Mouse (Mus musculus): ENCODE measurements around the gene Pkhd1. TPM values are rescaled to one million over a fixed set of nuclear protein-coding genes. Genes with fewer than 3 reads are reported as not detected.

Pkhd1 gene
- polyA plus RNA-seq, 1 experiment = not detected

DNA sequence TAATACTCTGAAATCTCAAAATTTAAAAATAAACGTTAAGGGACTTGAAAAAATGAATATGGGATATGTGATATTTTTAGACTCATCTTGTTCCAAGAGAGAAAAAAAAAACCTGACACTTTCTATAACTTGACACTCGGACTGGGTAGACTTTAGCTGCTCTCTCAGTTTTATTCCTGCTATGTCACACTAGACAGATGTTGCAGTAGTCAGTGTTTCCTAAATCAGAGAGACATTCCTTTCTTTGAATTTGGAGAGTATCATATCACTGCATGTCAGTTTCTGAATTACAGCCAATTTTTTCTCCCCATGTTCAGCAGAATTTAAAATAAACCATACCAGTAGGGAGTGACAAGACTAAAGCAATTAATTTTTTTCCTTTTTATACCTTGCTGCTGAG is 2.7 kb upstream of the Pkhd1 start:
- H3K4me3 ChIP-seq (ENCODE audit: insufficient read depth, low read length) = no peak overlapping the region
- TF ChIP-seq POLR2A (IDR thresholded peaks at IDR 0.05; ENCODE audit: borderline replicate concordance, low read depth, low read length) = no peak
- no peak for TF ChIP-seq CTCF (IDR thresholded peaks at IDR 0.05; ENCODE audit: low read depth, low read length)
- no peak overlapping the region for H3K27ac ChIP-seq (ENCODE audit: insufficient read depth, low read depth, low read length)
- H3K4me1 ChIP-seq (ENCODE audit: control insufficient read depth, insufficient read depth, low read length) = no peaks in the 10 kb centered on the region

DNA sequence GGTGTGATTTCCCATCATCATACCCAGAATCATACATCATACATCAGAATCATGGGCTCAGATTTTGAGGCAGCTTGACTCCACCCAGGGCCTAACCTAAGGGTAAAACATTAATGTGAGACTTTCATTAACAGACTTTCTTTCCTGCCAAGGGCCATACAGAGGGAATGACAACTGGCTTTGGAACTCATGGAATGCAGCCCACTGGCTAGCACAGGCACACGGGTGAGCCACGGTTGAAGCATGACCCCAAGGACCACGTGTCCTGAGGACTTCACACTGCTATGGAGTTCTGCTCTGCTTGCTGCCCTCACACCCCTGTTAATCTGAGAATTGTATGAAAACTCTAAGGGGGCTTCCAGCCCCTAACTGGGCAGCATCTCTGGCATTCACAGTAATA is 1.5 kb upstream of the Pkhd1 start:
- Histone ChIP-seq H3K4me3 (ENCODE audit: insufficient read depth, low read length) (no peak overlapping the region), H3K4me1 (ENCODE audit: control insufficient read depth, insufficient read depth, low read length) (no peaks in the 10 kb centered on the region), H3K27ac (ENCODE audit: insufficient read depth, low read depth, low read length) (no peak overlapping the region)
- no peak for TF ChIP-seq POLR2A (IDR thresholded peaks at IDR 0.05; ENCODE audit: borderline replicate concordance, low read depth, low read length)

DNA sequence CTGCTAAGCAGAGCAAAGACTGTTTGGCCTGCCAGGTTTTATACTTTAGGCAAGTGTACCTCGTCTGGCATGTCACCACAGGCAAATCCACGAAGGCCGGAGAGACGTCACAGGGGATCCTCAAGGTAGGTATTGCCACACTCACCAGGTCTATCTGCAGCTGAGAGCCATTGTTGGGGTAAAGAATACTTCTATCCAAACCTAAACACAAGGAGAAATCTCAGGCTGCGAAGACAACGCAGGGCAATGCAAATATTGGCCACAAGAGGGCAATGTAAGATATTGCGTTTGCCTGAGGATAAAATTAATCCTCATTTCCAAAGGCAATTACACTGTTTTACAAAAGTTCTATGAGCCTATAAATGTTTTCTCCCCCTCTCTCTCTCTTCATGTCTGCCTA is 5.2 kb downstream of the Pkhd1 start:
- no peak overlapping the region for H3K27ac ChIP-seq (ENCODE audit: insufficient read depth, low read depth, low read length)
- TF ChIP-seq CTCF (IDR thresholded peaks at IDR 0.05; ENCODE audit: low read depth, low read length) (no peak), POLR2A (IDR thresholded peaks at IDR 0.05; ENCODE audit: borderline replicate concordance, low read depth, low read length) (no peak)
- no peak overlapping the region for H3K4me3 ChIP-seq (ENCODE audit: insufficient read depth, low read length)
- no peaks in the 10 kb centered on the region for H3K4me1 ChIP-seq (ENCODE audit: control insufficient read depth, insufficient read depth, low read length)

DNA sequence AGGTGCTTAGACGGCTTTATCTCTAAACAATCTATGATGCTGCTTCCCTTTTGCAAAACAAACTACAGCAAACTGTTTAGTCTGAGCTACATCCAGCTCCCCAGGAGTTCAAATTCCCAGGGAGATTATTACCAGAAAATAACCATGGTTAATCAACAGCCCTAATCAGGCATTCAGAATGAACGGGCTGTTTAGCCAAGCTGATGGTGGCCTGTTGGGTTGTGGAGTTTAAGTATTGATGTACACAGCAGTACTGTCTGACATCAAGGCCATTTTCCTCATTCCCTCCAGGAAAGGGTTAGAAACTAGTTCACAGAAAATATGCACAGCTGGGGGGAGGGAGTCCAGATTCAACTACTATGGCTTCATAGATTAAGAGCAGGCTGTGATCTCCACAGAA is 12.4 kb downstream of the Pkhd1 start:
- TF ChIP-seq CTCF (IDR thresholded peaks at IDR 0.05; ENCODE audit: low read depth, low read length) (no peak), POLR2A (IDR thresholded peaks at IDR 0.05; ENCODE audit: borderline replicate concordance, low read depth, low read length) (no peak)
- no peak overlapping the region for H3K4me3 ChIP-seq (ENCODE audit: insufficient read depth, low read length)
- no peak overlapping the region for H3K27ac ChIP-seq (ENCODE audit: insufficient read depth, low read depth, low read length)
- H3K4me1 ChIP-seq (ENCODE audit: control insufficient read depth, insufficient read depth, low read length) = no peaks in the 10 kb centered on the region

DNA sequence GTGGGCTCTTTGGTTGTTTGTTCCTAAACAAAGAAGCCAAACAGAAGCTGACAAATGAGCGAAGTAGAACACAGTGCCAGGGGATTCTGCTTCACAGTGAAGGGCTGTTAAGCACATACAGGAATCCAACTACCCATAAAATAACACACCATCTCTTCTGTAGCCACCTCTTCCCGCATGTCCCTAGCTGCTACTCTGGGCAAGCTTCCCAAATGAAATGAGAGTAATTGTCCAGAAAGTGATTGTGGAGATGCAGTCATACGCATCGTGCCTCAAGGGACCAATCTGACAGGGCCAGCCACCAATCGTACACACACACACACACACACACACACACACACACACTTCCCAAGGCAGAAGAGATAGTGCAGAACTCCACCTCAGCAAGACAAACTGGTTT is 27.4 kb downstream of the Pkhd1 start:
- TF ChIP-seq CTCF (IDR thresholded peaks at IDR 0.05; ENCODE audit: low read depth, low read length) (no peak), POLR2A (IDR thresholded peaks at IDR 0.05; ENCODE audit: borderline replicate concordance, low read depth, low read length) (no peak)
- Histone ChIP-seq H3K27ac (ENCODE audit: insufficient read depth, low read depth, low read length) (no peak overlapping the region), H3K4me1 (ENCODE audit: control insufficient read depth, insufficient read depth, low read length) (no peaks in the 10 kb centered on the region), H3K4me3 (ENCODE audit: insufficient read depth, low read length) (no peak overlapping the region)

DNA sequence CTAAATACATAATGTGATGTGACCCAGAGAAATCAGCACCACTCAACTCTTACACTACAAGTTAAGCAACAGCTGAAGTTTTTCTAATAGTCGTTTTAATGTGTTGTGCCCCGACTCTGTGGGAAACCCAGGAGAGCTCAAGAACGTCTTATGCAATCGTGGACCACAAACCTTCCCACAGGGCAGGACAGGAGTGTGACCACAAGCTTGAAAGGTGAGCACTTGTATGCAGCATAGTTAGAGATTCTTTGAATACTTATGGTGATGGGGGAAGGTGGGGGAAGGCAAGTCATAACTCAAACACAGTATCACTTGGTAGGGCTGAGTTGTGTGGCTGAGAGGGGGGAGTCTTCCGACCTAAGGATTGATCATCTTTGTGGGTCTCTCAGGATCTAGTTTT is 46.4 kb downstream of the Pkhd1 start:
- TF ChIP-seq POLR2A (IDR thresholded peaks at IDR 0.05; ENCODE audit: borderline replicate concordance, low read depth, low read length) = no peak
- no peak for TF ChIP-seq CTCF (IDR thresholded peaks at IDR 0.05; ENCODE audit: low read depth, low read length)
- H3K4me1 ChIP-seq (ENCODE audit: control insufficient read depth, insufficient read depth, low read length) = no peaks in the 10 kb centered on the region
- no peak overlapping the region for H3K27ac ChIP-seq (ENCODE audit: insufficient read depth, low read depth, low read length)
- H3K4me3 ChIP-seq (ENCODE audit: insufficient read depth, low read length) = no peak overlapping the region

DNA sequence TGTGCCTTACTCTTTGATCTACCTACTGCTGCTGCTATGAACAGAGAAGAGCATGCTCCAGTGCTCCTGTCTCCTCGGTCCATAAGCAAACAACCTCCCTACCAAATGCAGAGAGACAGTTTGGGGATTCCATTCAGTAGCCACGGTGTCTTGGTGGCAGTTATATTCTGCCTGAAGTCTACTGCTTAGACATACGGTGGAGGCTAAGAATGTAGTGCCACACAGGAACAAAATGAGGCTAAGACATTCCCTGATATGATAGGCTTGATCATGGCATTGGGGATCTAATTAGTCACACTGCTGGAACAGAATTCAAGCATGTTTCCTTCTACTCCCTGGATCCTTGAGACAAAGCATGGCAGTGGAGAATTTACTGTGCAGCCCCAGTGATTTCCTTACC is 48.4 kb downstream of the Pkhd1 start:
- Histone ChIP-seq H3K4me1 (ENCODE audit: control insufficient read depth, insufficient read depth, low read length) (no peaks in the 10 kb centered on the region), H3K4me3 (ENCODE audit: insufficient read depth, low read length) (no peak overlapping the region), H3K27ac (ENCODE audit: insufficient read depth, low read depth, low read length) (no peak overlapping the region)
- TF ChIP-seq POLR2A (IDR thresholded peaks at IDR 0.05; ENCODE audit: borderline replicate concordance, low read depth, low read length) (no peak), CTCF (IDR thresholded peaks at IDR 0.05; ENCODE audit: low read depth, low read length) (no peak)

DNA sequence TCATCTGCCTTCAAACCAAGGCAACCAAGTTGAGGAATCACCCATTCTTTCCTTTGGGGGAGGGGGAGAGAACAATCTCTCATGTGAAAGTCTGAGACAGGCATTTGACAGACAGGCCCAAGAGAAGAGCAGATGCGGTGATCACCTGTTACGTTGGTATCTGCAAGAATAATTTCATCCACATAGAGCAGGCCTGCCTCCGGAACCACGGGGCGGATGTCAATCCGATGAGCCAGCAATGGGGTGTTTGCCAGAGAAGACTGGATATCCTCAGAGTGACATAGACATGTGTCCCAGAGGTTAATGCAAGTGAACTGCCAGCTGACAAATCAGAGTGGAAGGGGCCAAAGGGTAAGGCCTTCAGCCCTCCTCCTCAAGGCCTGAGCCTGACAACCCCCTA is 59.4 kb downstream of the Pkhd1 start:
- H3K27ac ChIP-seq (ENCODE audit: insufficient read depth, low read depth, low read length) = no peak overlapping the region
- TF ChIP-seq CTCF (IDR thresholded peaks at IDR 0.05; ENCODE audit: low read depth, low read length) (no peak), POLR2A (IDR thresholded peaks at IDR 0.05; ENCODE audit: borderline replicate concordance, low read depth, low read length) (no peak)
- no peaks in the 10 kb centered on the region for H3K4me1 ChIP-seq (ENCODE audit: control insufficient read depth, insufficient read depth, low read length)
- H3K4me3 ChIP-seq (ENCODE audit: insufficient read depth, low read length) = no peak overlapping the region

DNA sequence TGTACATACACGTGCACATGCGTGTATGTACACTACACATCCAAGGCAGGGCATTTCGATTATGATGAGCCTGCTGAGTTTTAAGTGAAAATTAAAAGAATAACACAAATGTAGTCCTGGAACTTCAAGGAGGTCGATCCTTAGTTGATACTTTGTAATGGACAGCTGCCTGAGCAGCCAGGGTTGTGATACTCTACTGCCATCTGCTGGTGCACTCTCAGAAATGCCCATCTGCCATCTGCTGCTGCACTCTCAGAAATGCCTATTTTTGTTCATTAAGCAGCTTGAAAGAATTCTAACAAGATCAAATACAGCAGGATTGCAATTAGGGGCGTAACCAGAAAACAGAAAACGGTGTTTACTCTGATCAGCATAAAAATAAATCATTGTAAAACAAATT is 63.5 kb downstream of the Pkhd1 start:
- Histone ChIP-seq H3K4me3 (ENCODE audit: insufficient read depth, low read length) (no peak overlapping the region), H3K4me1 (ENCODE audit: control insufficient read depth, insufficient read depth, low read length) (no peaks in the 10 kb centered on the region), H3K27ac (ENCODE audit: insufficient read depth, low read depth, low read length) (no peak overlapping the region)
- no peak for TF ChIP-seq CTCF (IDR thresholded peaks at IDR 0.05; ENCODE audit: low read depth, low read length)
- no peak for TF ChIP-seq POLR2A (IDR thresholded peaks at IDR 0.05; ENCODE audit: borderline replicate concordance, low read depth, low read length)

DNA sequence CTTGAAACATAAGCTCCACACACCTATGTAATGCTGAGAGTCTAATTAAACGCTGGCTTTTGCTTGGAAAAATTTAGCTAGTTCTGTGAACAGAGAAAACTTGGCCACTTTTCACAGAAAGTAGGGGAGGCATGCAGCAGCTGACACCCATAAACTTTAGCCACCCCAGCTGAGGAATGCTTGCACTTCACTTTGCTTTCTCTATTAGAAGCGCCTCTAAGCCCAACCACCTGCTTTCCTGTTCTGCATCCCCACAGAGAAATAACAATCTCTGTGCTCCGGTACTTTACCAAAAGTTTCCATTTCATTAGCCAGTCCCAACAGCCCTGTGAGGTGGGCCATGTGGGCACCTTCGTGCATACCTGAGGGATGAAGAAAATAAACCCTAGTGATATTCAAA is 66.5 kb downstream of the Pkhd1 start:
- H3K4me1 ChIP-seq (ENCODE audit: control insufficient read depth, insufficient read depth, low read length) = no peaks in the 10 kb centered on the region
- H3K27ac ChIP-seq (ENCODE audit: insufficient read depth, low read depth, low read length) = no peak overlapping the region
- TF ChIP-seq CTCF (IDR thresholded peaks at IDR 0.05; ENCODE audit: low read depth, low read length) (no peak), POLR2A (IDR thresholded peaks at IDR 0.05; ENCODE audit: borderline replicate concordance, low read depth, low read length) (no peak)
- no peak overlapping the region for H3K4me3 ChIP-seq (ENCODE audit: insufficient read depth, low read length)

DNA sequence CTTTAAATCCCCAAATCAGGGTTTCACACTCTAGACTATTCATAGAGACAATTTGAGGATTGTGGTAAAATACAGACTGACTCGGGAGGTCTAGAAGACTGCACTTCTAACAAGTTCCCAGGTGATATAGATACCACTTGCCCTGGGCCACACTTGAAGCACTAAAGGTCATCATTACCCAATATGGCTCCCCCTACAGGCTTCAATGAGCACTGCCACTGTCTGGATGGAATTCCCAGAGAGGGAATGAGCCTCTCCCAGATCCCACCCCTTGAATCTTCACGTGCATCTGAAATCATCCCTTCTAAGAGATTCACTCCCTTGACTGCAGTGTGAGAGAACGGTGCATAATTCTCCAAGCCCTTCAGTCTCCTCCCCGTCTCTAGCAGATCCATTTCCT is 73.3 kb downstream of the Pkhd1 start:
- Histone ChIP-seq H3K4me3 (ENCODE audit: insufficient read depth, low read length) (no peak overlapping the region), H3K4me1 (ENCODE audit: control insufficient read depth, insufficient read depth, low read length) (no peaks in the 10 kb centered on the region), H3K27ac (ENCODE audit: insufficient read depth, low read depth, low read length) (no peak overlapping the region)
- TF ChIP-seq POLR2A (IDR thresholded peaks at IDR 0.05; ENCODE audit: borderline replicate concordance, low read depth, low read length) (no peak), CTCF (IDR thresholded peaks at IDR 0.05; ENCODE audit: low read depth, low read length) (no peak)

Measured in bone marrow macrophage, adult 2 months (primary cell).